Mouse (Mus musculus): ENCODE measurements at regions not wholly inside any gene's neighbourhood (a gene's known extent, or its start where the extent isn't known, plus 50 kb on each side); places are given as distances from the start of the nearest gene placed in this dataset.

DNA sequence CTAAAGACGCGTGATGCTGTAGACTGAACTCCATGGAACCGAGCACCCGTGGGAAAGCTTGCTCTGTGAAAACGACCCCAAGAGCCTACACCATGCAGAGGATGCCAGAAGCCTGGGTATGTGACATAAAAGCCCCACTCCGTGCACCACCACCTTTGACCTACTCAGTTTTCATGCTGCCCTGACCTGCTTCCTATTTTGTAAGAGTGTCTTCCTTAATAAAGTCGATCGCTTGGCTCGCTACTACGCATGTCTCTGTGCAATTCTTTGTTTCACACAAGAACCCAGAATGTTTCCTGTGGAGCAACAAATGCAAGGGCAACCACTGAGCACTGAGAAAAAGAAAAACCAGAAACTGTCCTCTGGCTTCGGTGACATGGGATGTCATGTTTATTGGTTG is 60.5 kb downstream of the Sec61b start:
- Histone ChIP-seq H3K4me1 (ENCODE audit: control insufficient read depth, insufficient read depth, low read length) (no peaks in the 10 kb centered on the region), H3K9ac (ENCODE audit: low read length) (no peak overlapping the region), H3K36me3 (ENCODE audit: control insufficient read depth, insufficient read depth, low read length) (no peaks in the 10 kb centered on the region), H3K4me2 (ENCODE audit: low read depth) (no peak overlapping the region), H3K4me3 (ENCODE audit: low read depth, low read length) (no peak overlapping the region), H3K27me3 (ENCODE audit: control insufficient read depth, insufficient read depth, low read length) (no peaks in the 10 kb centered on the region), H3K9me3 (ENCODE audit: control insufficient read depth, low read length) (no peaks in the 10 kb centered on the region), H3K27ac (ENCODE audit: low read depth, low read length) (no peak overlapping the region)
- WGBS: 84% methylated on average over 11 of the region's 11 CpGs
- ATAC-seq (ENCODE audit: insufficient read depth, low FRiP score, low TSS enrichment): no peak
- DNase-seq (ENCODE audit: low spot score): no peak

- ATAC-seq (ENCODE audit: insufficient read depth, low FRiP score, low TSS enrichment) (no peak), DNase-seq (ENCODE audit: low spot score) (no peak)
- Histone ChIP-seq H3K9ac (ENCODE audit: low read length) (no peak overlapping the region), H3K27me3 (ENCODE audit: control insufficient read depth, insufficient read depth, low read length) (no peaks in the 10 kb centered on the region), H3K9me3 (ENCODE audit: control insufficient read depth, low read length) (no peaks in the 10 kb centered on the region), H3K36me3 (ENCODE audit: control insufficient read depth, insufficient read depth, low read length) (no peaks in the 10 kb centered on the region), H3K4me1 (ENCODE audit: control insufficient read depth, insufficient read depth, low read length) (no peaks in the 10 kb centered on the region), H3K4me3 (ENCODE audit: low read depth, low read length) (no peak overlapping the region), H3K27ac (ENCODE audit: low read depth, low read length) (no peak overlapping the region), H3K4me2 (ENCODE audit: low read depth) (no peak overlapping the region)
- WGBS: 85% methylated on average over 3 of the region's 3 CpGs
Measured at GRCm38 (mm10) chr4:47567694-47568093, 93.2 kb downstream of the Sec61b start.

GRCm38 (mm10) chr4:47570846-47571245 is 96.4 kb downstream of the Sec61b start:
- Histone ChIP-seq H3K4me2 (ENCODE audit: low read depth) (no peak overlapping the region), H3K4me3 (ENCODE audit: low read depth, low read length) (no peak overlapping the region), H3K9ac (ENCODE audit: low read length) (no peak overlapping the region), H3K4me1 (ENCODE audit: control insufficient read depth, insufficient read depth, low read length) (no peaks in the 10 kb centered on the region), H3K9me3 (ENCODE audit: control insufficient read depth, low read length) (no peaks in the 10 kb centered on the region), H3K36me3 (ENCODE audit: control insufficient read depth, insufficient read depth, low read length) (no peaks in the 10 kb centered on the region), H3K27ac (ENCODE audit: low read depth, low read length) (no peak overlapping the region), H3K27me3 (ENCODE audit: control insufficient read depth, insufficient read depth, low read length) (no peaks in the 10 kb centered on the region)
- 87% methylated on average over 5 of the region's 5 CpGs for WGBS
- DNase-seq (ENCODE audit: low spot score) (no peak), ATAC-seq (ENCODE audit: insufficient read depth, low FRiP score, low TSS enrichment) (no peak)

- Histone ChIP-seq H3K27me3 (ENCODE audit: control insufficient read depth, insufficient read depth, low read length) (no peaks in the 10 kb centered on the region), H3K27ac (ENCODE audit: low read depth, low read length) (no peak overlapping the region), H3K4me2 (ENCODE audit: low read depth) (no peak overlapping the region), H3K36me3 (ENCODE audit: control insufficient read depth, insufficient read depth, low read length) (no peaks in the 10 kb centered on the region), H3K4me3 (ENCODE audit: low read depth, low read length) (no peak overlapping the region), H3K9me3 (ENCODE audit: control insufficient read depth, low read length) (no peaks in the 10 kb centered on the region), H3K9ac (ENCODE audit: low read length) (no peak overlapping the region), H3K4me1 (ENCODE audit: control insufficient read depth, insufficient read depth, low read length) (no peaks in the 10 kb centered on the region)
- ATAC-seq (ENCODE audit: insufficient read depth, low FRiP score, low TSS enrichment): no peak
- 92% methylated on average over 4 of the region's 4 CpGs for WGBS
- no peak for DNase-seq (ENCODE audit: low spot score)
Measured at GRCm38 (mm10) chr4:47576011-47576410, 101.6 kb downstream of the Sec61b start.

DNA sequence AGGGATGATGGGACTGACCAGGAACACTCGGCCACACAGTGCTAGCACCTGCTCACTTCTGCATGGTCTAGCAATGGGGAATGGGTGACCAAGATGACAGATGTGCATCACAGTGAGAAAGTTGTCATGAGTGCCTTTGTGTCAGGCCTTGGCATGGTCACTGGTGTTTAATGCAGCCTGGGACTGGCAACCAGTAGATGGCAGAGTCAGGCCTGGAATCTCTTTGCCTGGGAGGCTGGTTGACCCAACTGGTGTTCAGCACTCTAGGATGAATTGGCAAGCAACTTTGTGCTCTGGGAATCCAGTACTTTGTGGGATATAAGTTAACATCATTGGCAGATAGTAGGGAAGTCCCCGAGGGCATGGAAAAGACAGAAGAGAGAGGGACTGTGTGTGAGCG is 103.0 kb downstream of the Sec61b start:
- no peaks in the 10 kb centered on the region for H3K9me3 ChIP-seq (ENCODE audit: control insufficient read depth, low read length)
- H3K4me2 ChIP-seq (ENCODE audit: low read depth): no peak overlapping the region
- H3K4me3 ChIP-seq (ENCODE audit: low read depth, low read length): no peak overlapping the region
- no peaks in the 10 kb centered on the region for H3K27me3 ChIP-seq (ENCODE audit: control insufficient read depth, insufficient read depth, low read length)
- DNase-seq (ENCODE audit: low spot score) (no peak), ATAC-seq (ENCODE audit: insufficient read depth, low FRiP score, low TSS enrichment) (no peak)
- H3K4me1 ChIP-seq (ENCODE audit: control insufficient read depth, insufficient read depth, low read length): no peaks in the 10 kb centered on the region
- H3K36me3 ChIP-seq (ENCODE audit: control insufficient read depth, insufficient read depth, low read length): no peaks in the 10 kb centered on the region
- 79% methylated on average over 3 of the region's 3 CpGs for WGBS
- H3K9ac ChIP-seq (ENCODE audit: low read length): no peak overlapping the region
- H3K27ac ChIP-seq (ENCODE audit: low read depth, low read length): no peak overlapping the region

DNA sequence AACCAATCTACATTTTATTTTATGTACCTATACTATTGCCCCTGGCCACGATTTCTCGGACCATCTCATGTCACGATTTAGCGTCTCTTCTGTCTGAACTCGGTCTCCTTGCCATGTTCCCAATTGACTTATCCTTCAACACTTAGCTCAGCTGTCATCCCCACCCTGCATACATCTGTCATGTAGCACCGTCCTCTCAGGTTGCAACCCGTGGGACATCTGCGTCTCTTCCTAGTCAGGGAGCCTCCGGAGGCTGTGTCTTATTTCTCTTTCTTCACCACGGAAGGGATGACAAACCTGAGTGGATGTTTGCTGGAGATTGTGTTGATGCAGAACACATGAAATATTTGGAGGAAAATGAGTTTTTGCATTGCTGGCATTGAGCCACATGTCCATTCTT is 104.2 kb downstream of the Sec61b start:
- H3K27me3 ChIP-seq (ENCODE audit: control insufficient read depth, insufficient read depth, low read length): no peaks in the 10 kb centered on the region
- no peaks in the 10 kb centered on the region for H3K9me3 ChIP-seq (ENCODE audit: control insufficient read depth, low read length)
- H3K9ac ChIP-seq (ENCODE audit: low read length): no peak overlapping the region
- H3K27ac ChIP-seq (ENCODE audit: low read depth, low read length): no peak overlapping the region
- no peaks in the 10 kb centered on the region for H3K36me3 ChIP-seq (ENCODE audit: control insufficient read depth, insufficient read depth, low read length)
- H3K4me1 ChIP-seq (ENCODE audit: control insufficient read depth, insufficient read depth, low read length): no peaks in the 10 kb centered on the region
- no peak overlapping the region for H3K4me3 ChIP-seq (ENCODE audit: low read depth, low read length)
- no peak overlapping the region for H3K4me2 ChIP-seq (ENCODE audit: low read depth)
- 87% methylated on average over 10 of the region's 10 CpGs for WGBS
- DNase-seq (ENCODE audit: low spot score) (no peak), ATAC-seq (ENCODE audit: insufficient read depth, low FRiP score, low TSS enrichment) (no peak)

GRCm38 (mm10) chr4:47580556-47580955 is 106.1 kb downstream of the Sec61b start:
- Histone ChIP-seq H3K4me1 (ENCODE audit: control insufficient read depth, insufficient read depth, low read length) (no peaks in the 10 kb centered on the region), H3K4me2 (ENCODE audit: low read depth) (no peak overlapping the region), H3K9me3 (ENCODE audit: control insufficient read depth, low read length) (no peaks in the 10 kb centered on the region), H3K4me3 (ENCODE audit: low read depth, low read length) (no peak overlapping the region), H3K9ac (ENCODE audit: low read length) (no peak overlapping the region), H3K36me3 (ENCODE audit: control insufficient read depth, insufficient read depth, low read length) (no peaks in the 10 kb centered on the region), H3K27me3 (ENCODE audit: control insufficient read depth, insufficient read depth, low read length) (no peaks in the 10 kb centered on the region), H3K27ac (ENCODE audit: low read depth, low read length) (no peak overlapping the region)
- DNase-seq (ENCODE audit: low spot score) (no peak), ATAC-seq (ENCODE audit: insufficient read depth, low FRiP score, low TSS enrichment) (no peak)
- WGBS: 90% methylated on average over 5 of the region's 5 CpGs

DNA sequence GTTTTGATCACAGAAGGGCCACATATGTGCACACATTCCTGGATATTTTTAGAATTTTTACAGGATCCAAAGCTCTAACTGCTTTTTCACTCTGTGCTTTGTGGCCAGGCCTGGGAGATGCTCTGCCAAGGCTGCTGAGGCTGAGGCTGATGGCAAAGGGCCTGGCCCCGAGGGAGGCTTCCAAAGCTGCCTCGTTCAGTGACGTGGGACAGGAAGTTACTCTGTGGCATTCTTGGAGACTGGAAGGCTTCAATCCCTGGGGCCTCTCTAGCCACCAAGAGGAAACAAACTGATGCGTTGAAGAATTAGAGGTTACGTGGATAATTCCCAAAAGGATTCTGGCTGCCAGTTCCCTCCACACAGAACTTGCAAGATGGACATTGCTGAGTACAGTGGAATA is 112.8 kb downstream of the Sec61b start:
- H3K36me3 ChIP-seq (ENCODE audit: control insufficient read depth, insufficient read depth, low read length): no peaks in the 10 kb centered on the region
- H3K4me1 ChIP-seq (ENCODE audit: control insufficient read depth, insufficient read depth, low read length): no peaks in the 10 kb centered on the region
- H3K27me3 ChIP-seq (ENCODE audit: control insufficient read depth, insufficient read depth, low read length): no peaks in the 10 kb centered on the region
- H3K9me3 ChIP-seq (ENCODE audit: control insufficient read depth, low read length): no peaks in the 10 kb centered on the region
- DNase-seq (ENCODE audit: low spot score) (no peak), ATAC-seq (ENCODE audit: insufficient read depth, low FRiP score, low TSS enrichment) (no peak)
- H3K9ac ChIP-seq (ENCODE audit: low read length): no peak overlapping the region
- no peak overlapping the region for H3K4me2 ChIP-seq (ENCODE audit: low read depth)
- 57% methylated on average over 5 of the region's 5 CpGs for WGBS
- no peak overlapping the region for H3K4me3 ChIP-seq (ENCODE audit: low read depth, low read length)
- H3K27ac ChIP-seq (ENCODE audit: low read depth, low read length): no peak overlapping the region

DNA sequence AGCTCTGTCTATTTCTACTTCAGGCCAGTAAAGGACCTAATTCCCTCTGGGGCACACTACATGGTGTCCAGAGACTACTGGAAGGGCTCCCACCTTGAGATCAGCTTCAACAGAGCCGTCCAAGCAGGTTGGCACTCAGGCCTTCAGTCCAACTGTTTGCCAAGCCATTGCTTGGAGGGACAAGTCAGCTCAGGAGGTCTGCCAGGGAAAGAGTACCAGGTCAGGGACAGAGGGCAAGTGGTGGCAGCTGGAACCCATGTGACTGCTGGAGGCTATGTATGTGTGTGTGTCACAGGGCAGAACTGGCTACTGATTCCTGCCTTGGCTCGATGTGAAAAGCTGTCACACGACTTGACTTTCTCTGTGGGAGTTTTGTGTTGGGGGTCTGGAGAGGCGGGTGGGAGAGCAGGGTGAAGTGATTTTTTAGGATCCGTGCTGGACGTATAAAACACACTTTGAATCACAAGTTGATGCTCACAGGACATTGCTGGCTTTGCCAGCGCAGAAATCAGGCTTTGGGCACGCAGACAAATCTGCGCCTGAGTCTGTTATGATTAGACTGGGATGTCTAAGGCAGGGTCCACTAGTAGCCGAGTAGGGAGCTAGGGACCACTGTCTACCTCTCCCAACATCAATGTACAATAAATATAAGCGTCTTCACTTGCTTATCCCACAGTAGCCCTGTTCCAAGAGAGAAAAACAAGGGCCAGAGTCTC is 118.0 kb downstream of the Sec61b start:
- 90% methylated on average over 11 of the region's 11 CpGs for WGBS
- no peak overlapping the region for H3K27ac ChIP-seq (ENCODE audit: low read depth, low read length)

More for the DNA sequence above, 118.0 kb downstream of the Sec61b start:
- Histone ChIP-seq H3K4me2 (ENCODE audit: low read depth) (no peak overlapping the region), H3K9ac (ENCODE audit: low read length) (no peak overlapping the region), H3K36me3 (ENCODE audit: control insufficient read depth, insufficient read depth, low read length) (no peaks in the 10 kb centered on the region), H3K27me3 (ENCODE audit: control insufficient read depth, insufficient read depth, low read length) (no peaks in the 10 kb centered on the region), H3K9me3 (ENCODE audit: control insufficient read depth, low read length) (no peaks in the 10 kb centered on the region), H3K4me3 (ENCODE audit: low read depth, low read length) (no peak overlapping the region), H3K4me1 (ENCODE audit: control insufficient read depth, insufficient read depth, low read length) (no peaks in the 10 kb centered on the region)
- DNase-seq (ENCODE audit: low spot score): no peak
- ATAC-seq (ENCODE audit: insufficient read depth, low FRiP score, low TSS enrichment): no peak
